Mouse (Mus musculus): Measurements from ENCODE around the gene Gm9008.
"Not testable (repeated sequence)": the region's sequence is repeated elsewhere in the genome, so short reads cannot be mapped to it uniquely, and the experiment has no call there.

Gm9008 gene

DNA sequence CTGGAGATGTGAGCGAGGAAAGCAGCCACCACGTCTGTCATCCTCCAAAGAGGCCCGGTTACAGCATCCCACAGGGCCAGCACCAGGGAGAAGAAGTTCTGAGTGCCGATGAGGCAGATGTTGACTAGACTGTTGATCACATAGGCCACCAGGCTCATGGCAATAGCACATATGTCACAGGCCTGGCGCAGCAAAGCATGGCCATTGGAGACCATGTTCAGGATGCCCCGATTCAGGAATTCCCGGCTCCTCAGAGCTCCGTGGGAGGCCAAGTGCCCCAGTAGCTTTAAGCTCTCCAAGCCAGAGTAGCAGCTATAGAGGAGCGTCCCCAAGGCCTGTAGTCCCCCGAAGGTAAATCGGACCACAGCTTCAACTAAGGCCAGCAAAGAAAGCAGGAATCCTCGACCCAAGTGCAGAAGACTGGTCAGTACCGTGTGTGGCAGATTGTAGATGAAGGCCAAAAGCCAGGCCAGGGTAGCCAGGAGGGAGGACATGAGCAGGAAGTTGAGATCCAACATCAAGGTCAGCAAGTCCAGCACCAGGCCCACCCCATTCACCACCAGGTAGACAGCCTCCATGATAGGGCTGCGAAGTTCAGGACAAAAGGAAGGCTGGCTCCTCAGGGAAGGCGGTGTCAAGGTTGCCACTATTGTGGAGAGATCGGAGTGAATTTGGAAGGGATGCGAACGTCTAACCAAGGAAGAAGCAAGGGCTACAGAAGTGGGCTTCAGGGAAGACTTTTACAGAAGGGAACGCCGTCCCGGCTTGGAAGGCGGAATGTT lies at the start of gene Gm9008:
TSS of gene Gm9008 (minus strand) at position 731 of the 782 bp plus-strand sequence.
- DNase-seq, result not testable (repeated sequence)

DNA sequence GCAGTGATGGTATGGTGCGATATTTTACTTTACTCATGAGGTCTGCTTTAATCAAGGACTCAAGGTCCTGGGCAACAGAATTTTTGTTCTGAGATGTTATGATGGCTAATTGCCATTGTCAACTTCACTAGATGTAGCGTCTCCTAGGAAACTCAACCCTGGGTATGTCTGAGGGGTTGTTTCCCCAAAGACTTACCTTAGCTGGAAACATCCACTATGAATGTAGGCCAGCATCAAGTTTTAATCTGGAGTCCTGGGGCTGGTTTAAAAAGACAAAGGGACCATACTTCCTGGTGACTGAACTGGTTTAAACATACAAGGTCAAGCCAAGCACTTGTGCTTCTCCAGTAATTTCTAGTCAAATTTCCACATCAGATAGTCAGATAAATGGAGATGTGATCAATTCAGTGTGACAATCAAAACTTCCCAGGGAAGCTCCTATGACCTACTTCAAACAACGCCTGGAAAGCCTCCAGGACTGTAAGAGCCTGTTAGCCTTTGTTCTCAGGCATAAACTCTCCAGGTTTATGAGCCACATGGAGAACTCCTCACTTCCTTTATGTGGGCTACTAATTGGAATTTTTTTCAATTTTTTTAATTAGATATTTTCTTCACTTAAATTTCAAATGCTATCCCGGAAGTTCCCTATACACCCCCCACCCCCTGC lies 24.5 kb upstream of the Gm9008 start:
- no peak for DNase-seq

GRCm38 (mm10) chr6:76510200-76510599 lies 12.6 kb upstream of the Gm9008 start:
- no peak for DNase-seq

GRCm38 (mm10) chr6:76496335-76496734 lies 1.2 kb downstream of the Gm9008 start:
- DNase-seq, result not testable (repeated sequence)

GRCm38 (mm10) chr6:76468194-76468593 lies 29.4 kb downstream of the Gm9008 start:
- DNase-seq, result peak; percentile 1
